Comparison of ENCODE assay signal across 8 mouse cellular contexts in the genomic region with DNA sequence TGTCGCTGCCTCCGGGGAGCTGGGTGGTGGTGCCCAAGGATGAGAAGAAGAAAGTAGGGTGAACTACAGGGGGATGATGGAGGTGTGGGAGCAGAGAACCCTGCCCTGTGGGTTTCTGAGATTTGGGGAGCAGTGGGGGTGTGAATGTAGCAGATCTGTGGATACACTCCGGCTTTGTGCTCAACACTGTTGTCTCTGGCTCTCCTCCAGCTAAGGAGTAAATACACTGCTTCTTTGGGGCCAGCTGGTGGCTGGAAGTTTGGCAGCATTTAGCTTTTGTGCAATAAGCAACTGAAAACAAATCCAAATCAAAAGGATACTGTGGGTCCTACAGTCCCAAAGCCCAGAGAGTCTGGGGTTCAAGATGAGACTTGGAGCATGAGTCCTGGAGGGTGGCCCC. TPM values are rescaled to one million over a fixed set of nuclear protein-coding genes. Genes with fewer than 3 reads are reported as not detected.
A peak's percentile ranks its signal among the peaks of the same experiment; 100 is the strongest.
DNase-seq lines count a peak whose midpoint lies in the region; ATAC-seq lines count a peak whose summit lies in the region.
"Had no signal": no experiment of that assay in that cellular context is flagged by ENCODE, and none has a peak within 500 bp of the region (broad histone marks: within the 10 kb centered on the region; RNA-seq: fewer than 3 reads in every experiment).

No protein-coding gene starts in this region.

- peaks cover 4% of the 10 kb centered on the region; the same call in 1 of the 2 replicates for H3K27me3 ChIP-seq in hindbrain, embryonic 13.5 days
- no peaks in the 10 kb centered on the region for H3K27me3 ChIP-seq in hindbrain, embryonic 11.5 days (ENCODE audit: control insufficient read depth, insufficient read depth, low read length)
- peaks cover 4% of the 10 kb centered on the region; the same call in 1 of the 2 replicates for H3K27me3 ChIP-seq in neural tube, embryonic 13.5 days
- 0 out of 2 replicates have a peak, but pooled peaks cover 2% of the 10 kb centered on the region for H3K27me3 ChIP-seq in neural tube, embryonic 15.5 days (replicated peaks)

- no peak overlapping the region; the same call in 1 of the 2 replicates for H3K9ac ChIP-seq in hindbrain, embryonic 13.5 days
- no peak overlapping the region for H3K9ac ChIP-seq in hindbrain, embryonic 11.5 days (ENCODE audit: low read depth, low read length)
- no peak overlapping the region for H3K9ac ChIP-seq in neural tube, embryonic 13.5 days
- no peak overlapping the region for H3K9ac ChIP-seq in neural tube, embryonic 15.5 days (replicated peaks)

- H3K36me3 ChIP-seq in hindbrain, embryonic 13.5 days: no peaks in the 10 kb centered on the region
- no peaks in the 10 kb centered on the region for H3K36me3 ChIP-seq in hindbrain, embryonic 11.5 days (ENCODE audit: control insufficient read depth, insufficient read depth, low read length)
- no peaks in the 10 kb centered on the region for H3K36me3 ChIP-seq in neural tube, embryonic 13.5 days
- no peaks in the 10 kb centered on the region for H3K36me3 ChIP-seq in neural tube, embryonic 15.5 days

- H3K4me3 ChIP-seq in hindbrain, embryonic 13.5 days: no peak overlapping the region
- no peak overlapping the region for H3K4me3 ChIP-seq in hindbrain, embryonic 11.5 days (ENCODE audit: low read depth, low read length)
- H3K4me3 ChIP-seq in neural tube, embryonic 13.5 days: no peak overlapping the region
- H3K4me3 ChIP-seq in neural tube, embryonic 15.5 days (replicated peaks): no peak overlapping the region

- peak overlapping the region; percentile 1; the same call in 1 of the 2 replicates for H3K27ac ChIP-seq in hindbrain, embryonic 13.5 days
- H3K27ac ChIP-seq in hindbrain, embryonic 11.5 days (ENCODE audit: low read depth, low read length): no peak overlapping the region
- H3K27ac ChIP-seq in neural tube, embryonic 13.5 days (replicated peaks): peak overlapping the region; percentile 42; the same call in 1 of the 2 replicates
- no peak overlapping the region for H3K27ac ChIP-seq in neural tube, embryonic 15.5 days (replicated peaks)

- no peak for DNase-seq in hindbrain, embryonic 11.5 days (ENCODE audit: low spot score)
- DNase-seq in kidney, postnatal 14 days: peak; percentile 49
- peak; percentile 46 for DNase-seq in testis, postnatal 10 days (ENCODE audit: low spot score)
- DNase-seq in adrenal gland, postnatal 25 days: no peak
- DNase-seq: cerebellum, adult 8-10 months had no signal

- 73% methylated on average over 3 of the region's 3 CpGs for WGBS in hindbrain, embryonic 13.5 days
- WGBS in hindbrain, embryonic 11.5 days: 87% methylated on average over 3 of the region's 3 CpGs
- 71% methylated on average over 3 of the region's 3 CpGs for WGBS in neural tube, embryonic 13.5 days
- WGBS in neural tube, embryonic 15.5 days: 68% methylated on average over 3 of the region's 3 CpGs

- no peaks in the 10 kb centered on the region for H3K9me3 ChIP-seq in hindbrain, embryonic 13.5 days
- H3K9me3 ChIP-seq in hindbrain, embryonic 11.5 days (ENCODE audit: control insufficient read depth, low read length): no peaks in the 10 kb centered on the region
- no peaks in the 10 kb centered on the region for H3K9me3 ChIP-seq in neural tube, embryonic 13.5 days
- H3K9me3 ChIP-seq in neural tube, embryonic 15.5 days (replicated peaks): no peaks in the 10 kb centered on the region

- no peak overlapping the region for H3K4me2 ChIP-seq in hindbrain, embryonic 13.5 days
- H3K4me2 ChIP-seq in hindbrain, embryonic 11.5 days (replicated peaks; ENCODE audit: low read depth, low read length): no peak overlapping the region
- H3K4me2 ChIP-seq in neural tube, embryonic 13.5 days: no peak overlapping the region
- no peak overlapping the region for H3K4me2 ChIP-seq in neural tube, embryonic 15.5 days

- no peaks in the 10 kb centered on the region for H3K4me1 ChIP-seq in hindbrain, embryonic 13.5 days (replicated peaks)
- H3K4me1 ChIP-seq in hindbrain, embryonic 11.5 days (replicated peaks; ENCODE audit: control insufficient read depth, insufficient read depth, low read length): no peaks in the 10 kb centered on the region
- H3K4me1 ChIP-seq in neural tube, embryonic 13.5 days (replicated peaks): no peaks in the 10 kb centered on the region
- no peaks in the 10 kb centered on the region for H3K4me1 ChIP-seq in neural tube, embryonic 15.5 days

- no peak for ATAC-seq in hindbrain, embryonic 13.5 days (ENCODE audit: low FRiP score)
- no peak for ATAC-seq in hindbrain, embryonic 11.5 days (ENCODE audit: low FRiP score)
- no peak for ATAC-seq in neural tube, embryonic 13.5 days (ENCODE audit: low read depth)
- ATAC-seq in neural tube, embryonic 15.5 days (ENCODE audit: low FRiP score): no peak

RNA-seq across cellular contexts. Expression of a gene that starts 6.3 kb away (rescaled TPM):
- 24.2 and 24.9 TPM in 2 replicates for polyA plus RNA-seq in hindbrain, embryonic 13.5 days (2015; fragmentation: Nextera tagmentation; extraction: Ambion mirVana)
- polyA plus RNA-seq in hindbrain, embryonic 11.5 days (2014; fragmentation: Nextera tagmentation; extraction: Ambion mirVana): 8.5 and 8.7 TPM in 2 replicates
- polyA plus RNA-seq in neural tube, embryonic 13.5 days (2015; fragmentation: Nextera tagmentation; extraction: Ambion mirVana): 23.7 and 26.9 TPM in 2 replicates
- 34.7 and 43.3 TPM in 2 replicates for polyA plus RNA-seq in neural tube, embryonic 15.5 days (2015; fragmentation: Nextera tagmentation; extraction: Ambion mirVana)
- 42.4 and 58.1 TPM in 2 replicates for total RNA-seq in adrenal gland, postnatal 25 days (2021)

RNA-seq across cellular contexts. Expression of a gene that starts 35.4 kb away (rescaled TPM):
- 3.6 and 4.6 TPM in 2 replicates for polyA plus RNA-seq in hindbrain, embryonic 13.5 days (2015; fragmentation: Nextera tagmentation; extraction: Ambion mirVana)
- 4.3 and 7.0 TPM in 2 replicates for polyA plus RNA-seq in hindbrain, embryonic 11.5 days (2014; fragmentation: Nextera tagmentation; extraction: Ambion mirVana)
- 2.1 TPM in 2 replicates for polyA plus RNA-seq in neural tube, embryonic 13.5 days (2015; fragmentation: Nextera tagmentation; extraction: Ambion mirVana)
- polyA plus RNA-seq in neural tube, embryonic 15.5 days (2015; fragmentation: Nextera tagmentation; extraction: Ambion mirVana): 1.8 and 2.4 TPM in 2 replicates
- total RNA-seq in adrenal gland, postnatal 25 days (2021): 7.9 and 12.8 TPM in 2 replicates

RNA-seq across cellular contexts. Expression of a gene that starts 39.3 kb away (rescaled TPM):
- polyA plus RNA-seq in hindbrain, embryonic 13.5 days (2015; fragmentation: Nextera tagmentation; extraction: Ambion mirVana): 60.8 and 64.5 TPM in 2 replicates
- 50.8 and 76.5 TPM in 2 replicates for polyA plus RNA-seq in hindbrain, embryonic 11.5 days (2014; fragmentation: Nextera tagmentation; extraction: Ambion mirVana)
- 73.4 and 101 TPM in 2 replicates for polyA plus RNA-seq in neural tube, embryonic 13.5 days (2015; fragmentation: Nextera tagmentation; extraction: Ambion mirVana)
- 70.5 and 120 TPM in 2 replicates for polyA plus RNA-seq in neural tube, embryonic 15.5 days (2015; fragmentation: Nextera tagmentation; extraction: Ambion mirVana)
- 395 and 413 TPM in 2 replicates for total RNA-seq in adrenal gland, postnatal 25 days (2021)

RNA-seq across cellular contexts. Expression of a gene that starts 46.5 kb away (rescaled TPM):
- polyA plus RNA-seq in hindbrain, embryonic 13.5 days (2015; fragmentation: Nextera tagmentation; extraction: Ambion mirVana): 6.4 and 7.0 TPM in 2 replicates
- 4.7 and 6.2 TPM in 2 replicates for polyA plus RNA-seq in hindbrain, embryonic 11.5 days (2014; fragmentation: Nextera tagmentation; extraction: Ambion mirVana)
- 6.7 and 8.6 TPM in 2 replicates for polyA plus RNA-seq in neural tube, embryonic 13.5 days (2015; fragmentation: Nextera tagmentation; extraction: Ambion mirVana)
- 8.4 and 42.0 TPM in 2 replicates for polyA plus RNA-seq in neural tube, embryonic 15.5 days (2015; fragmentation: Nextera tagmentation; extraction: Ambion mirVana)
- total RNA-seq in adrenal gland, postnatal 25 days (2021): 6.4 and 6.8 TPM in 2 replicates

Comparison
In these comparisons a context has a peak if more than half of its experiments do, and no peak if none do; other contexts are left out.
1. H3K27ac ChIP-seq: peak in hindbrain, embryonic 13.5 days (single experiment) and neural tube, embryonic 13.5 days (single experiment); none in hindbrain, embryonic 11.5 days (single experiment) and neural tube, embryonic 15.5 days (single experiment).
2. DNase-seq: peak in kidney, postnatal 14 days (single experiment) and testis, postnatal 10 days (single experiment); none in hindbrain, embryonic 11.5 days (single experiment) and adrenal gland, postnatal 25 days (single experiment).